Mouse (Mus musculus) bone marrow, adult 2 months (tissue): ENCODE data around the gene Ago1.

Experiments used
- CTCF ChIP-seq: fragments of 200-500 bp; IDR thresholded peaks from 2 replicates; pipeline ENCODE4 v1.5.1; 2011; ENCODE audit warnings: low read length, control low read depth; ENCODE audit not compliant: control insufficient read depth, insufficient read depth
- POLR2A ChIP-seq: fragments of 200-500 bp; IDR thresholded peaks from 2 replicates; pipeline ENCODE4 v1.6.1; 2011; ENCODE audit warnings: low read depth, mild to moderate bottlenecking, control low read depth, low read length, borderline replicate concordance; ENCODE audit not compliant: control insufficient read depth

GRCm38 (mm10) chr4:126454547-126455254 is 13.7 kb downstream of the Ago1 start:
- TF ChIP-seq CTCF (no peak), POLR2A (no peak)
